Mouse (Mus musculus) heart, embryonic 11.5 days (tissue): ENCODE results near the gene Dab1. TPM values are rescaled to one million over a fixed set of nuclear protein-coding genes. Genes with fewer than 3 reads are reported as not detected.

Experiments used
- ATAC-seq: fragments of 200-750 bp; cut with Nextera tagmentation; replicated peaks from 2 replicates; pipeline ENCODE4 v1.8.0; 2017; ENCODE audit warnings: moderate library complexity; ENCODE audit not compliant: insufficient number of reproducible peaks, low FRiP score, low TSS enrichment
- H3K27ac ChIP-seq: fragments of 300-500 bp; sonication (generic); 2 replicates; pipeline ENCODE4 v1.5.1; 2014; ENCODE audit warnings: mild to moderate bottlenecking, low read depth, low read length
- H3K27me3 ChIP-seq: fragments of 300-500 bp; sonication (generic); 2 replicates; pipeline ENCODE4 v1.6.1; 2014; ENCODE audit warnings: mild to moderate bottlenecking, low read length, mixed read lengths; ENCODE audit not compliant: control insufficient read depth, insufficient read depth
- H3K36me3 ChIP-seq: fragments of 300-500 bp; sonication (generic); 2 replicates; pipeline ENCODE4 v1.6.1; 2014; ENCODE audit warnings: mild to moderate bottlenecking, low read length, moderate library complexity, mixed read lengths; ENCODE audit not compliant: control insufficient read depth, insufficient read depth
- H3K4me1 ChIP-seq: fragments of 300-500 bp; sonication (generic); 2 replicates; pipeline ENCODE4 v1.6.1; 2014; ENCODE audit warnings: low read length; ENCODE audit not compliant: control insufficient read depth, insufficient read depth
- H3K4me2 ChIP-seq: fragments of 300-500 bp; sonication (generic); 2 replicates; pipeline ENCODE4 v1.6.1; 2014; ENCODE audit warnings: mild to moderate bottlenecking, moderate library complexity
- H3K4me3 ChIP-seq: fragments of 300-500 bp; sonication (generic); 2 replicates; pipeline ENCODE4 v1.5.1; 2014; ENCODE audit warnings: low read depth, low read length
- H3K9ac ChIP-seq: fragments of 300-500 bp; sonication (generic); 2 replicates; pipeline ENCODE4 v1.6.1; 2014; ENCODE audit warnings: mild to moderate bottlenecking, low read depth, low read length, moderate library complexity
- H3K9me3 ChIP-seq: fragments of 300-500 bp; sonication (generic); replicated peaks from 2 replicates; pipeline ENCODE4 v1.6.1; 2016; ENCODE audit warnings: low read length; ENCODE audit not compliant: control insufficient read depth
- WGBS: fragments of 180-500 bp; shearing (Covaris S2); extraction: QIAGEN DNeasy Blood & Tissue Kit; methylation state at CpG from one replicate; pipeline ENCODE4 v1.1.7; 2014; ENCODE audit not compliant: insufficient replicate concordance; 5-methylcytosine and 5-hydroxymethylcytosine counted together
- polyA plus RNA-seq: library from polyadenylated mRNA; unstranded; fragments of >200 nt; fragmentation: Nextera tagmentation; extraction: Ambion mirVana; gene quantifications from 2 replicates; pipeline ENCODE4 v1.2.1, GENCODE M21; 2014

The Dab1 gene
- polyA plus RNA-seq, 1 experiment from 2014 or later: 1.9 TPM

DNA sequence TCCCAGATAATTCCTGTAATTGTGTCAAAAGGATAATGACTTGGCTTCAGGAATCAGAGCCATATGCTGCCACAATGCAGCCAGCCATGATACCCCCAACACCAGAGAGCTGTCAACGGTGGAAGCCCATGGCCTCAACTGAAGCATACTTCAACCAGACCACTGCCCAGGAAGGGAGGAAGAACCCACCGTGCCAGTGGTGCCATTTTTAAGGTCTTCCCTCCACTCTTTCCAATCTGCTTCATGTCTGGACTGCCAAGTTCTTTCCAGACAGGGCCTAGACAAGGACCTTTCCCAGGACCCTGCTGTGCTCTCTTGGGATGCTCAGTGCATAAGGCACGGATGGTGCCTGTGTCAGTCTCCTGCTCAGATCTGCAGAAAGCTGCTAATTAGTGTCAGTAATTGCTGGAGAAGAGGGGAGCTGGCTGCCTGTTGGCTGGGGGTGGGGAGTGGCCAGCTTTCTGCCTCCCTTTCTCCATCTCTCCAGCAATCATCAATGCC lies 303.3 kb downstream of the Dab1 start:
- H3K4me3 ChIP-seq: no peak overlapping the region

DNA sequence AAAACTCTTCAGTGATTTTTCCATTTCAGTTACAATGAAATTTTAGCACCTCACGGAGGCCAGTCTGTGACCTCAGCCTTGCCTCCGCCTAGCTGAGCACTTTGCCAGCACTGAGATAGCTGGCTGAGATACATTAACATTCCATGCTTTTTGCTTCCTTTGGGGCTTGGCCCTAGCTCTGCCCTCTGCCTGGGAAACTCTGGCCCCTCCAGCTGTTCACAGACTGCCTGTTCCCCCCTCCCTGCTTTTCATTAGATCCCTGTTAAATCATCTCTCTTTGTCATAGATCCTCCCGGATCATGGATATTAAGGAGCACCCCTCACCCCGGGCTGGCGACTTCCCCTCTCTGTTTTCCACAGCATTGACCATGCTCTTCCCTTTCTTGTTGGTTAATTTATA lies 307.5 kb downstream of the Dab1 start:
- Histone ChIP-seq H3K27me3 (no peaks in the 10 kb centered on the region), H3K36me3 (no peaks in the 10 kb centered on the region), H3K9ac (no peak overlapping the region), H3K4me2 (no peak overlapping the region), H3K4me1 (no peaks in the 10 kb centered on the region), H3K4me3 (no peak overlapping the region), H3K9me3 (no peaks in the 10 kb centered on the region), H3K27ac (no peak overlapping the region)
- ATAC-seq: no peak
- WGBS: 40% methylated on average over 5 of the region's 5 CpGs

More for the DNA sequence above, 303.3 kb downstream of the Dab1 start:
- H3K4me1 ChIP-seq: no peaks in the 10 kb centered on the region
- H3K36me3 ChIP-seq: no peaks in the 10 kb centered on the region
- H3K4me2 ChIP-seq: no peak overlapping the region
- no peaks in the 10 kb centered on the region for H3K9me3 ChIP-seq
- 55% methylated on average over 3 of the region's 3 CpGs for WGBS
- ATAC-seq: no peak
- H3K27ac ChIP-seq: no peak overlapping the region
- no peaks in the 10 kb centered on the region for H3K27me3 ChIP-seq
- no peak overlapping the region for H3K9ac ChIP-seq

DNA sequence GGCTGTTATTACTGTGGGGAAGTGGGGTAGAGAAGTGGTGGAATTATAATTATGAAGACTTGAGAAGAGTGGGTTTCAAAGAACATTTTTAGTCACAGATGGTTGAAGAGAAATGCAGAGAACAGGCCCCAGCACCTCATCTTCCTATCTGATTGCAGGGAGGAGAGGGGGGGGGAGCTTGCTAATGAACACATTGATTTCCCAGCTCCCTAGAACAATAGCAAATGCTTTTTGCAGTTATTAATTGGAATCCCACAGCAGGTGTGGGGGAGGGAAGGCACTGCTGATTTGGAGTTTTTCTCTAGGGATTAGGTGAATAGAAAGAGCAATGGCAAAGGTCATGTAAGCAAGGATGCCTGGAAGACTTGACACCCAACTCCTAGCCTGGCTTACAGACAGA lies 310.5 kb downstream of the Dab1 start:
- Histone ChIP-seq H3K36me3 (no peaks in the 10 kb centered on the region), H3K9me3 (no peaks in the 10 kb centered on the region), H3K27me3 (no peaks in the 10 kb centered on the region), H3K4me2 (no peak overlapping the region), H3K9ac (no peak overlapping the region), H3K4me3 (no peak overlapping the region), H3K27ac (no peak overlapping the region), H3K4me1 (no peaks in the 10 kb centered on the region)
- no peak for ATAC-seq

DNA sequence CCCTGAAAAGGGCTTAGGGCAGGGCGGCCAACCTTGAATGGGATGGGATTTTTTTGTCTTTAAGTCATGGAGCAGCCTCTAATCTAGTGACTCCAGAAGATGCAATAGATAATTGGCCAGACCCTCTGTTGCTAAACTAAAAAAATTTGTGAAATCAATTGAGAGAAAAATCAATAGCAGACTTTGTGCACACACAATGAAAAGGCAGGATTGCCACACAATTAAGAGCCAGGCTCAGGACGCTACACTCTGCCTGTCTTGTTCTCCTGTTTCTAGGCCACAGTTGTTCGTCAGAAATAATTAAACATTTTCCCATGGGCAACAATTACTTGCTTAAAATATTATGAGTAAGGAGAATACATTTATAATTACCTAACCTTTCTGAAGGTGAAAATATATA lies 315.2 kb downstream of the Dab1 start:
- H3K9ac ChIP-seq: no peak overlapping the region

DNA sequence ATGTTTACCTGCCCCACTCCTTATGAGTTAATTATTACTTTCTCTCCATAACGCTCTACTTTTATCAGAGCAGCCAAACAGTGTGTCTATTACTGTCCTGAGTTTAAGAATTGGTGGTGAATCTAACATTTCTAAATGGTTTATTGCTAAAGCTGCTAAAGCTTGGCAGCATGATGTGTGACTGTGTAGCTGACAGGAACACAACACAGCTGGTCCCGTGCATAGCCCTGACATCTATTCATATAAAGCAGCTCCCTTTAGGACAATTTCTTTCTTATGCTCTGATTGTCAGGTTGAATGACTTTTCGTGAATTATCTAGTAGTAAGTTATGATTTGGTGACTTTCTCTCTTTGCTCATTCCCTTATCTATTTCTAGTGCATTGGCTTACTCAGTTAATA lies 329.1 kb downstream of the Dab1 start:
- Histone ChIP-seq H3K27me3 (no peaks in the 10 kb centered on the region), H3K27ac (no peak overlapping the region), H3K4me1 (no peaks in the 10 kb centered on the region), H3K36me3 (no peaks in the 10 kb centered on the region), H3K4me2 (no peak overlapping the region), H3K9me3 (no peaks in the 10 kb centered on the region), H3K9ac (no peak overlapping the region), H3K4me3 (no peak overlapping the region)
- WGBS: 66% methylated on average over 3 of the region's 3 CpGs
- no peak for ATAC-seq

More for the DNA sequence above, 315.2 kb downstream of the Dab1 start:
- Histone ChIP-seq H3K4me2 (no peak overlapping the region), H3K4me3 (no peak overlapping the region), H3K27ac (no peak overlapping the region), H3K4me1 (no peaks in the 10 kb centered on the region), H3K9me3 (no peaks in the 10 kb centered on the region), H3K27me3 (no peaks in the 10 kb centered on the region), H3K36me3 (no peaks in the 10 kb centered on the region)
- 82% methylated on average over 3 of the region's 3 CpGs for WGBS
- ATAC-seq: no peak

DNA sequence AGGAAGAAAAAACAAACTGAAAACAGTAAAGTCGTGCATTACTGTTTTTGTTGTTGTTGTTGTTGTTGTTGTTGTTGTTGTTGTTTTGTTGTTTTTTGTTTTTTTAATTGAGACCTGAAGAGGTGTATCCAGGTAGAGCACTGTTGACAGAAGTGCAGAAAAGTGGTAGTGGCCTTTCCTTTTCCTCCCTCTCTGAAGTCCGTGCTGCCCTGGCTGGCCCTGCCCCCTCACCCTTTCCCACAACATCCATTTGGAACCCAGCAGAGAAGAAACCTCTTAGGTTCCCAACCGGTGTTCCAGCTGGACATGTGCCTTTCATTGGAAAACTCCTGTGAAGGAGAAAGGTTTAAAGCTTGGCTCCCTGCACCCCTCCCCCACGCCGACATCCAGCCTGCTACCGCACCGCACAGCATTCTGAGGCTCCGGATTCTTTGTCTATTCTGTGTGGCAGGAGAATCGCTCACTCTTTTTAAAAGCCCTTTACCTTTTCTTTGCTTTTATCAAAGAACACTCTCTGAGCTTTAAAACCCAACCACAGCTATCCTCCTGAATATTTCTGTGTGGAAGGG lies 334.6 kb downstream of the Dab1 start:
- ATAC-seq: no peak
- Histone ChIP-seq H3K4me1 (no peaks in the 10 kb centered on the region), H3K27ac (no peak overlapping the region), H3K4me3 (no peak overlapping the region), H3K9ac (no peak overlapping the region), H3K36me3 (no peaks in the 10 kb centered on the region), H3K4me2 (no peak overlapping the region), H3K27me3 (no peaks in the 10 kb centered on the region), H3K9me3 (no peaks in the 10 kb centered on the region)
- WGBS: 49% methylated on average over 9 of the region's 9 CpGs

DNA sequence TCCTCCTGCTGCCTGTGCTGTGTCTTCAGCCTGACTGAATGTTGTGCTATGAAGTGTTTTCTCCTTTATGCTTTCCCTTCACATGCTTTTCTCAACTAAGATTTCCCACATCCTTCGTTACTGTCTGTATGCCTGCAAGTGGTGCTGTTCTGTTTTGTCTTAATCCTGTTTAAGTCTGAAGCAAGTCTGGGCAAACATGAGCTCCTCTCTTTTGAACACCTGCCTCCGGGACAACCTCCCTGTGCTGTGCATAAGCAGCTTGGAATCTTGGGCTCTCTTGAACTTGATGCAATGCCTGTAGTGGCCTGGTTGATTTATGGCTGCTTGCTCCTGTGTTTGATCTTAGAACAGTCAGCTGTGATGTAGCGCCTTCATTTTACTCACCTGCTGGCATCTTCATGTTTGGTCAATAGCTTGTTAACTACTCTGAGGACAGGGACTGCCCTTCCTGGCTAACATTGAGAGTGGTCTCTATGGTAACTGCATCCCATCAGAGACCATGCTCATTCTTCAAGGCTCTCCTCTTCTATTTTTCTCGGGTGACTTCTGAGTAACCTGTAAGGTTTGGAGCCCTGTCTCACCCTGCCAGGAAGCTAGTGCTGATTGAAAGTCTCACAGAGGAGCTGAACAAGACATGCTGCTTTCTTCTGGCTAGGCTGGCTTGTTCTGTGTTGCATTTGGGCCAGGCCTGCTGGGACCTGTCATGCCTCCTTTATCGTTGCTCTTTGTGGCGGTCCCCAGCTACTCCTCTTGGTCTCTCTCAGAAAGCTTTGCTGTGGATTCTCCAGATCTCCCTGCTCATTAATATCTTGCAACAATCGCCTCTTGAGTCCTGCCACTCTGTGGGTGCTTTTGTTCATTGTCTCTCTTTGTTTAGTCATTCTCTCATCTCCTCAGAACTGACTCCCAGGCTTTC lies 342.2 kb downstream of the Dab1 start:
- H3K27ac ChIP-seq: no peak overlapping the region
- no peaks in the 10 kb centered on the region for H3K4me1 ChIP-seq
- no peaks in the 10 kb centered on the region for H3K27me3 ChIP-seq
- no peak overlapping the region for H3K9ac ChIP-seq
- no peaks in the 10 kb centered on the region for H3K9me3 ChIP-seq
- H3K4me2 ChIP-seq: no peak overlapping the region
- WGBS: 71% methylated on average over 7 of the region's 7 CpGs
- no peaks in the 10 kb centered on the region for H3K36me3 ChIP-seq
- no peak overlapping the region for H3K4me3 ChIP-seq
- ATAC-seq: no peak

DNA sequence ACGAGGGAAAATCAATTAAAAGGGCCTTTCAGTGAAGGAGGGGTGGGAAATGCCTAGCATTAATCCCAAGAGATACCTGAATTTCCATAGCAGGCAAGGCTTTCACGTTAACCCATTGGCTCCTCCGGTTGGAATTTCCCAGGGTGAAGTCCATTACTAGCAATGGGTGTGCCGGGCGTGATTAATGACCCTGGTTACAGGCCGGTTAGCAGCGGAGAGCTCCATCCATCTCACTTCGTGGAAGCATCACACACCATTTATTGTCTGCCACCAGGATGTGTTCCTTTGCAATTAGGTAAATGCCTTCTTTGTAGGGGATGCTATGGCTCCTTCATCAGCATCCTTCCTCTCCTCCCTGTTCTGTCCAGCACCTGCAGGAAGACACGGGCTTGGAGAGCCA lies 350.7 kb downstream of the Dab1 start:
- H3K9ac ChIP-seq: no peak overlapping the region
- 73% methylated on average over 9 of the region's 9 CpGs for WGBS
- H3K4me1 ChIP-seq: no peaks in the 10 kb centered on the region
- no peaks in the 10 kb centered on the region for H3K36me3 ChIP-seq
- no peaks in the 10 kb centered on the region for H3K9me3 ChIP-seq
- no peak for ATAC-seq
- no peaks in the 10 kb centered on the region for H3K27me3 ChIP-seq
- no peak overlapping the region for H3K4me2 ChIP-seq
- H3K4me3 ChIP-seq: no peak overlapping the region
- no peak overlapping the region for H3K27ac ChIP-seq
